20 mouse cellular contexts compared by ENCODE assay signal in the genomic region with DNA sequence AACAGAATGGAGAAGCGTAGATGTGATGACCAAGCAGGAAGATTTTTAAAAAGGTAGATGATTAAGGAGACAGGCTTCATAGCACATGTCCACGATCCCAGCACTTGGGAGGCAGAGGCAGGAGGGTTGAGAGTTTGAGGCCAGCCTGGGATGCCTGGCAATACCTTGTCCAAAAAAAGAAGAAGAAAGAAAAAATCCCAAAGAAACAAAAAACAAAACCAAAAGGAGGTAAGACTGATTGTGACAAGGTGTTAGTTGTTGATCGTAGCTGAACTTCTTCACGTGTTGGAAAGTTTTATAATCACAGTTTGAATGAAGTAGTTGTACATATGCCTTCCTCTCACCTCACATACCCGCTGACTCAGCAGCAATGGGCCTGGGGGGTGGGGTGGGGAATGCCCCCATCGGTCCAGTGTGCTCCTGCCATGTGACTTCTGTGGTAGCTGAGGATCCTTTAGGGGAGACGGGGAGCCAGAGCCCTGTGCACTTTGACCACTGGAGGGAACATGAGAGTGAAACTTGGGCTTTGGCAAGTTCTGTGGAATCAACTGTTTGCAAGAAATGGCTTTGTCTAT. TPM values are rescaled to one million over a fixed set of nuclear protein-coding genes. Genes with fewer than 3 reads are reported as not detected.
A peak's percentile ranks its signal among the peaks of the same experiment; 100 is the strongest.
DNase-seq lines count a peak whose midpoint lies in the region; ATAC-seq and TF ChIP-seq lines count a peak whose summit lies in the region.
"Had no signal": no experiment of that assay in that cellular context is flagged by ENCODE, and none has a peak within 500 bp of the region (broad histone marks: within the 10 kb centered on the region; RNA-seq: fewer than 3 reads in every experiment).

No protein-coding gene starts in this region.

- TF ChIP-seq POLR2A in spleen, adult 2 months (IDR thresholded peaks at IDR 0.05; ENCODE audit: low read depth, low read length): no peak

- H3K27me3 ChIP-seq in intestine, postnatal 0 days (replicated peaks; ENCODE audit: control insufficient read depth, insufficient read depth, low read length): no peaks in the 10 kb centered on the region; the same call in 1 of the 2 replicates
- no peaks in the 10 kb centered on the region for H3K27me3 ChIP-seq in intestine, embryonic 16.5 days (replicated peaks; ENCODE audit: control insufficient read depth, insufficient read depth, low read length)
- H3K27me3 ChIP-seq in liver, postnatal 0 days (ENCODE audit: insufficient read depth, low read length): no peaks in the 10 kb centered on the region
- H3K27me3 ChIP-seq in liver, embryonic 11.5 days (replicated peaks; ENCODE audit: control insufficient read depth, insufficient read depth, low read length): no peaks in the 10 kb centered on the region
- no peaks in the 10 kb centered on the region for H3K27me3 ChIP-seq in spleen, adult 2 months (ENCODE audit: control insufficient read depth, insufficient read depth, low read length)
- H3K27me3 ChIP-seq: limb, embryonic 12.5 days; midbrain, embryonic 13.5 days; neural tube, embryonic 12.5 days had no signal

- no peaks in the 10 kb centered on the region for H3K4me1 ChIP-seq in intestine, postnatal 0 days (replicated peaks; ENCODE audit: control insufficient read depth, insufficient read depth, low read length)
- peaks cover 2% of the 10 kb centered on the region; the same call in 1 of the 2 replicates for H3K4me1 ChIP-seq in intestine, embryonic 16.5 days (ENCODE audit: control insufficient read depth, insufficient read depth, low read length)
- H3K4me1 ChIP-seq in liver, postnatal 0 days (ENCODE audit: insufficient read depth): no peaks in the 10 kb centered on the region
- 0 out of 2 replicates have a peak, but pooled peaks cover 5% of the 10 kb centered on the region for H3K4me1 ChIP-seq in liver, embryonic 11.5 days (replicated peaks; ENCODE audit: control insufficient read depth, insufficient read depth, low read length)
- H3K4me1 ChIP-seq in spleen, adult 2 months (ENCODE audit: control insufficient read depth, insufficient read depth, insufficient read length): peaks cover 3% of the 10 kb centered on the region; the same call in 1 of the 2 replicates
- H3K4me1 ChIP-seq: limb, embryonic 12.5 days; midbrain, embryonic 13.5 days; neural tube, embryonic 12.5 days had no signal

- H3K36me3 ChIP-seq in intestine, postnatal 0 days (ENCODE audit: control insufficient read depth, insufficient read depth): peaks cover 8% of the 10 kb centered on the region
- H3K36me3 ChIP-seq in intestine, embryonic 16.5 days (ENCODE audit: control insufficient read depth, insufficient read depth, low read length): 0 out of 2 replicates have a peak, but pooled peaks cover 6% of the 10 kb centered on the region
- peaks cover 9% of the 10 kb centered on the region for H3K36me3 ChIP-seq in liver, postnatal 0 days (replicated peaks; ENCODE audit: insufficient read depth, low read length)
- peaks cover 20% of the 10 kb centered on the region for H3K36me3 ChIP-seq in liver, embryonic 11.5 days (ENCODE audit: control insufficient read depth, insufficient read depth, low read length)
- H3K36me3 ChIP-seq in spleen, adult 2 months (ENCODE audit: control insufficient read depth, insufficient read depth, low read length): peaks cover 2% of the 10 kb centered on the region; the same call in 1 of the 2 replicates

- WGBS in intestine, postnatal 0 days: 77% methylated on average over 7 of the region's 7 CpGs
- WGBS in intestine, embryonic 16.5 days: 82% methylated on average over 7 of the region's 7 CpGs
- WGBS in liver, postnatal 0 days (ENCODE audit: insufficient replicate concordance): 74% methylated on average over 7 of the region's 7 CpGs
- WGBS in liver, embryonic 11.5 days: 78% methylated on average over 7 of the region's 7 CpGs
- WGBS in spleen, adult 2 months: 49% methylated on average over 7 of the region's 7 CpGs

- DNase-seq in liver, postnatal 0 days: no peak
- no peak for DNase-seq in liver, embryonic 11.5 days (ENCODE audit: low spot score)
- DNase-seq in spleen, adult 2 months (ENCODE audit: low read depth in 1 of 2, low spot score in 2 of 2): no peak
- DNase-seq in spleen, postnatal 14 days (ENCODE audit: low spot score in 2 of 2): no peak
- no peak for DNase-seq in yolk sac, embryonic 10.5 days (ENCODE audit: low spot score)
- DNase-seq in cerebellum, adult 9-10 months: no peak
- DNase-seq: cerebellum, adult 2 months; gastrocnemius, postnatal 14 days; kidney, adult 9 months; thymus, postnatal 36 days had no signal

- H3K4me2 ChIP-seq in intestine, postnatal 0 days (replicated peaks; ENCODE audit: low read depth): no peak overlapping the region
- no peak overlapping the region for H3K4me2 ChIP-seq in intestine, embryonic 16.5 days (ENCODE audit: low read depth, low read length)
- H3K4me2 ChIP-seq in liver, postnatal 0 days (ENCODE audit: low read depth, low read length): no peak overlapping the region
- no peak overlapping the region for H3K4me2 ChIP-seq in liver, embryonic 11.5 days
- H3K4me2 ChIP-seq: limb, embryonic 12.5 days; midbrain, embryonic 13.5 days; neural tube, embryonic 12.5 days had no signal

- no peaks in the 10 kb centered on the region for H3K9me3 ChIP-seq in intestine, postnatal 0 days (ENCODE audit: control insufficient read depth)
- no peaks in the 10 kb centered on the region for H3K9me3 ChIP-seq in intestine, embryonic 16.5 days (ENCODE audit: control insufficient read depth, low read length)
- H3K9me3 ChIP-seq in liver, postnatal 0 days (ENCODE audit: low read length): no peaks in the 10 kb centered on the region
- no peaks in the 10 kb centered on the region for H3K9me3 ChIP-seq in liver, embryonic 11.5 days (ENCODE audit: control insufficient read depth, low read length)
- H3K9me3 ChIP-seq: limb, embryonic 12.5 days; midbrain, embryonic 13.5 days; neural tube, embryonic 12.5 days had no signal

- TF ChIP-seq CTCF in intestine, postnatal 0 days (IDR thresholded peaks at IDR 0.05; ENCODE audit: low read depth): peak; percentile 33
- TF ChIP-seq CTCF in liver, postnatal 0 days (IDR thresholded peaks at IDR 0.05; ENCODE audit: low read depth): no peak
- no peak for TF ChIP-seq CTCF in spleen, adult 2 months (IDR thresholded peaks at IDR 0.05; ENCODE audit: extremely low read depth, insufficient read depth, insufficient read length, insufficient replicate concordance)

- no peak for TF ChIP-seq EP300 in liver, postnatal 0 days (IDR thresholded peaks at IDR 0.05; ENCODE audit: low read depth)

- no peak for ATAC-seq in intestine, postnatal 0 days
- no peak for ATAC-seq in intestine, embryonic 16.5 days
- no peak for ATAC-seq in liver, postnatal 0 days
- ATAC-seq in liver, embryonic 11.5 days (replicated peaks; ENCODE audit: low FRiP score): no peak
- ATAC-seq: CD4-positive, CD25-positive, alpha-beta regulatory T cell, adult 4 months; forebrain, embryonic 14.5 days; hindbrain, postnatal 0 days; midbrain, embryonic 13.5 days had no signal

- H3K27ac ChIP-seq in intestine, postnatal 0 days (ENCODE audit: low read depth, low read length): no peak overlapping the region
- H3K27ac ChIP-seq in intestine, embryonic 16.5 days (ENCODE audit: low read length): no peak overlapping the region
- peak overlapping the region; percentile 34; the same call in 1 of the 2 replicates for H3K27ac ChIP-seq in liver, postnatal 0 days (ENCODE audit: low read depth)
- H3K27ac ChIP-seq in liver, embryonic 11.5 days (ENCODE audit: low read depth, low read length): no peak overlapping the region
- H3K27ac ChIP-seq in spleen, adult 2 months (ENCODE audit: insufficient read depth, low read length): peak overlapping the region; percentile 43; the same call in 1 of the 2 replicates
- H3K27ac ChIP-seq: hindbrain, postnatal 0 days; limb, embryonic 12.5 days; midbrain, embryonic 13.5 days; neural tube, embryonic 12.5 days had no signal

- H3K4me3 ChIP-seq in intestine, postnatal 0 days (ENCODE audit: low read depth, low read length): no peak overlapping the region
- no peak overlapping the region for H3K4me3 ChIP-seq in intestine, embryonic 16.5 days (ENCODE audit: low read length)
- H3K4me3 ChIP-seq in liver, postnatal 0 days (ENCODE audit: low read depth, low read length): no peak overlapping the region
- no peak overlapping the region for H3K4me3 ChIP-seq in liver, embryonic 11.5 days (ENCODE audit: low read depth, low read length)
- no peak overlapping the region for H3K4me3 ChIP-seq in spleen, adult 2 months (ENCODE audit: extremely low read depth, insufficient read depth, insufficient read length)
- H3K4me3 ChIP-seq: limb, embryonic 12.5 days; midbrain, embryonic 13.5 days; neural tube, embryonic 12.5 days had no signal

- H3K9ac ChIP-seq in intestine, postnatal 0 days (ENCODE audit: low read depth, low read length): no peak overlapping the region
- no peak overlapping the region for H3K9ac ChIP-seq in intestine, embryonic 16.5 days (ENCODE audit: low read depth, low read length)
- H3K9ac ChIP-seq in liver, postnatal 0 days (replicated peaks): no peak overlapping the region
- H3K9ac ChIP-seq in liver, embryonic 11.5 days (ENCODE audit: low read depth, low read length): no peak overlapping the region
- H3K9ac ChIP-seq: limb, embryonic 12.5 days; midbrain, embryonic 13.5 days; neural tube, embryonic 12.5 days had no signal

RNA-seq across cellular contexts. Expression of gene Batf3, which starts 11.3 kb away (rescaled TPM):
- 6.9 and 7.3 TPM in 2 replicates for polyA plus RNA-seq in intestine, postnatal 0 days (2015; fragmentation: Nextera tagmentation; extraction: Ambion mirVana)
- 8.4 and 9.0 TPM in 2 replicates for polyA plus RNA-seq in intestine, embryonic 16.5 days (2015; fragmentation: Nextera tagmentation; extraction: Ambion mirVana)
- polyA plus RNA-seq in liver, postnatal 0 days (2015; fragmentation: Nextera tagmentation; extraction: Ambion mirVana): 1.6 and 2.2 TPM in 2 replicates
- 5.7 and 6.0 TPM in 2 replicates for polyA plus RNA-seq in liver, embryonic 11.5 days (2014; fragmentation: Nextera tagmentation; extraction: Ambion mirVana)
- polyA plus RNA-seq in spleen, adult 2 months (2012; rRNA removed): 22.7 and 30.7 TPM in 2 replicates
- polyA plus RNA-seq: CD4-positive, CD25-positive, alpha-beta regulatory T cell, adult 4 months had no signal

RNA-seq across cellular contexts. Expression of gene Nsl1, which starts 23.6 kb away (rescaled TPM):
- polyA plus RNA-seq in intestine, postnatal 0 days (2015; fragmentation: Nextera tagmentation; extraction: Ambion mirVana): 3.8 TPM in 2 replicates
- polyA plus RNA-seq in intestine, embryonic 16.5 days (2015; fragmentation: Nextera tagmentation; extraction: Ambion mirVana): 14.0 and 16.2 TPM in 2 replicates
- 5.2 and 5.7 TPM in 2 replicates for polyA plus RNA-seq in liver, postnatal 0 days (2015; fragmentation: Nextera tagmentation; extraction: Ambion mirVana)
- polyA plus RNA-seq in liver, embryonic 11.5 days (2014; fragmentation: Nextera tagmentation; extraction: Ambion mirVana): 27.7 and 30.7 TPM in 2 replicates
- polyA plus RNA-seq in spleen, adult 2 months (2012; rRNA removed): 1.4 and 3.5 TPM in 2 replicates

RNA-seq across cellular contexts. Expression of gene Tatdn3, which starts 23.7 kb away (rescaled TPM):
- 17.3 and 18.1 TPM in 2 replicates for polyA plus RNA-seq in intestine, postnatal 0 days (2015; fragmentation: Nextera tagmentation; extraction: Ambion mirVana)
- polyA plus RNA-seq in intestine, embryonic 16.5 days (2015; fragmentation: Nextera tagmentation; extraction: Ambion mirVana): 13.4 and 13.9 TPM in 2 replicates
- polyA plus RNA-seq in liver, postnatal 0 days (2015; fragmentation: Nextera tagmentation; extraction: Ambion mirVana): 6.0 and 6.5 TPM in 2 replicates
- 14.4 and 17.2 TPM in 2 replicates for polyA plus RNA-seq in liver, embryonic 11.5 days (2014; fragmentation: Nextera tagmentation; extraction: Ambion mirVana)
- 2.2 and 2.6 TPM in 2 replicates for polyA plus RNA-seq in spleen, adult 2 months (2012; rRNA removed)

RNA-seq across cellular contexts. Expression of gene Spata45, which starts 50.0 kb away (rescaled TPM):
- 1.1 TPM in 2 replicates for polyA plus RNA-seq in intestine, postnatal 0 days (2015; fragmentation: Nextera tagmentation; extraction: Ambion mirVana)
- 0.61 TPM in 1 of 2 replicates, not detected in the other for polyA plus RNA-seq in intestine, embryonic 16.5 days (2015; fragmentation: Nextera tagmentation; extraction: Ambion mirVana)
- polyA plus RNA-seq in liver, postnatal 0 days (2015; fragmentation: Nextera tagmentation; extraction: Ambion mirVana): 0.49 TPM in 1 of 2 replicates, not detected in the other
- not detected in 2 replicates for polyA plus RNA-seq in liver, embryonic 11.5 days (2014; fragmentation: Nextera tagmentation; extraction: Ambion mirVana)
- polyA plus RNA-seq in spleen, adult 2 months (2012; rRNA removed): not detected in 2 replicates
- polyA plus RNA-seq: CD4-positive, CD25-positive, alpha-beta regulatory T cell, adult 4 months; cerebellum, adult 2 months; forebrain, embryonic 14.5 days; heart, embryonic 16.5 days; hindbrain, postnatal 0 days; large intestine, adult 2 months; limb, embryonic 12.5 days; midbrain, embryonic 13.5 days had no signal

Comparison
In these comparisons a context has a peak if more than half of its experiments do, and no peak if none do; other contexts are left out.
1. H3K27ac ChIP-seq: peak in liver, postnatal 0 days (single experiment) and spleen, adult 2 months (single experiment); none in intestine, postnatal 0 days (single experiment), intestine, embryonic 16.5 days (single experiment) and liver, embryonic 11.5 days (single experiment).